Mouse (Mus musculus): ENCODE data around the gene Pla2g2c. TPM values are rescaled to one million over a fixed set of nuclear protein-coding genes. Genes with fewer than 3 reads are reported as not detected.
A peak's percentile ranks its signal among the peaks of the same experiment; 100 is the strongest.

Pla2g2c gene
- polyA plus RNA-seq, 1 experiment, result not detected

DNA sequence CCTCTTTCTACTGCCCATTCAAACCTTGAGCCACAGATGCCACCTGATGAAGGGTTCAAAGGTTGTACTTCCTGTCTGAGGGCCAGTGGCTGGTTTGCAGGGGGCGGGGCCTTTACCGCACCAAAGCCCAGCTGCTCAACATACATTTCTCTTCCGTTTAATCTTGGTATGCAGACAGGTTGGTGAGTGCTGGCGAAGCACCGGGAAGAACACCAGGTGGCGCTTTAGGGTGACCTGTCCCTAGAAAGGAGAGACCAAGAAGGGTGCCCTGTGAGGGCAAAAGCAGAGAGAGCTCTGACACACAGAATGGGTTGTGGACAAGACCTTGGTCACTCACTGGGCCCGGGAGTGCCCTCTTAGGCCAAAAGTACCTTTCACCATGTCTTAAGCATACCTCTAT is 16.0 kb upstream of the Pla2g2c start:
- peak; percentile 19; the same call in 1 of the 2 replicates for TF ChIP-seq CTCF (IDR thresholded peaks at IDR 0.05; ENCODE audit: extremely low read depth, insufficient read depth, insufficient read length, insufficient replicate concordance)
- no peak for TF ChIP-seq POLR2A (IDR thresholded peaks at IDR 0.05; ENCODE audit: low read depth, low read length)
- Histone ChIP-seq H3K4me3 (ENCODE audit: extremely low read depth, insufficient read depth, insufficient read length) (no peak overlapping the region), H3K27ac (ENCODE audit: insufficient read depth, low read length) (no peak overlapping the region), H3K4me1 (ENCODE audit: control insufficient read depth, insufficient read depth, insufficient read length) (no peaks in the 10 kb centered on the region), H3K36me3 (ENCODE audit: control insufficient read depth, insufficient read depth, low read length) (no peaks in the 10 kb centered on the region), H3K27me3 (ENCODE audit: control insufficient read depth, insufficient read depth, low read length) (no peaks in the 10 kb centered on the region)
- peak in 1 of 2 experiments; percentile 10 for DNase-seq (ENCODE audit: low read depth in 1 of 2, low spot score in 2 of 2)
- WGBS, result 10% methylated on average over 7 of the region's 7 CpGs

DNA sequence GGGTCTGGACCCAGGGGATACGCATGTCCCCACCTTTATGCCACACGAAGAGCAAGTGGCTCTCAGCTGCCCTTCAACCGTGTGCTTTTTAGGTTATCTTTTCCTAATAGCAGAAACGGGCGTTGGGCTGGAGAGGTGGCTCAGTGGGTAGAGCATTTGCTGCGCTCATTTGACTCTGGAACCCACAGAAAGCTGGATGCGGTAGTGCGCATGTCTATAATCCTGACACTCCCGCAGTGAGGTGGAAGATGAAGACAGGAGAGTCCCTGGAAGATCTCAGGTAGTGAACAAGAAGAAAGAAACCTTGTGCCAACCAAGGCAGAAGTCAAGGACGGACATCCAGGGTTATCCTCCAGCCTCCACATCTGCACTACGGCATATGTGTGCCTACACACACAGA is 15.3 kb upstream of the Pla2g2c start:
- no peak for DNase-seq (ENCODE audit: low read depth in 1 of 2, low spot score in 2 of 2)
- Histone ChIP-seq H3K27me3 (ENCODE audit: control insufficient read depth, insufficient read depth, low read length) (no peaks in the 10 kb centered on the region), H3K4me1 (ENCODE audit: control insufficient read depth, insufficient read depth, insufficient read length) (no peaks in the 10 kb centered on the region), H3K27ac (ENCODE audit: insufficient read depth, low read length) (no peak overlapping the region), H3K4me3 (ENCODE audit: extremely low read depth, insufficient read depth, insufficient read length) (no peak overlapping the region), H3K36me3 (ENCODE audit: control insufficient read depth, insufficient read depth, low read length) (no peaks in the 10 kb centered on the region)
- TF ChIP-seq CTCF (IDR thresholded peaks at IDR 0.05; ENCODE audit: extremely low read depth, insufficient read depth, insufficient read length, insufficient replicate concordance) (no peak), POLR2A (IDR thresholded peaks at IDR 0.05; ENCODE audit: low read depth, low read length) (no peak)
- 79% methylated on average over 11 of the region's 11 CpGs for WGBS

DNA sequence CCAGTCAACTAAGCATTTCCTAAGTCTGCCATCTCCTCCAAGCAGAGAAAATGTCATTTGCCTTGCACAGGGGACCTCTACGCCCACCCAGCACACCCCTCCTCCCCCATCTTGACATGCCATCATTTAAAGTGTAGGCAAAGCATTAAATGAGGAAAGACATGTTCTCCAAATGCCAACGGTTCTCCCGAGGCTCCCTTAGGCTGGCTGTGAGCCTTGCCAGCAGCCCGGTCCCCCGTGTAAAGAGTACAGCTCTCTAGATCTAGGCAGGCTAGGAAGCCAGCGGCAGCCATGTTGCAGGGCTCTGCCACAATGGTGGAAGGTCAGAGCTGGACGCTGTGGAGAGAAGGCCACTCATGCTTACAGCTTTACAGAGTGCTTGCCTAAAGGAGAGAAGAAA is 14.6 kb upstream of the Pla2g2c start:
- DNase-seq (ENCODE audit: low read depth in 1 of 2, low spot score in 2 of 2), result no peak
- no peak for TF ChIP-seq POLR2A (IDR thresholded peaks at IDR 0.05; ENCODE audit: low read depth, low read length)
- no peak for TF ChIP-seq CTCF (IDR thresholded peaks at IDR 0.05; ENCODE audit: extremely low read depth, insufficient read depth, insufficient read length, insufficient replicate concordance)
- 82% methylated on average over 7 of the region's 7 CpGs for WGBS
- H3K4me3 ChIP-seq (ENCODE audit: extremely low read depth, insufficient read depth, insufficient read length), result no peak overlapping the region
- H3K27ac ChIP-seq (ENCODE audit: insufficient read depth, low read length), result no peak overlapping the region
- no peaks in the 10 kb centered on the region for H3K4me1 ChIP-seq (ENCODE audit: control insufficient read depth, insufficient read depth, insufficient read length)
- H3K36me3 ChIP-seq (ENCODE audit: control insufficient read depth, insufficient read depth, low read length), result no peaks in the 10 kb centered on the region
- H3K27me3 ChIP-seq (ENCODE audit: control insufficient read depth, insufficient read depth, low read length), result no peaks in the 10 kb centered on the region

DNA sequence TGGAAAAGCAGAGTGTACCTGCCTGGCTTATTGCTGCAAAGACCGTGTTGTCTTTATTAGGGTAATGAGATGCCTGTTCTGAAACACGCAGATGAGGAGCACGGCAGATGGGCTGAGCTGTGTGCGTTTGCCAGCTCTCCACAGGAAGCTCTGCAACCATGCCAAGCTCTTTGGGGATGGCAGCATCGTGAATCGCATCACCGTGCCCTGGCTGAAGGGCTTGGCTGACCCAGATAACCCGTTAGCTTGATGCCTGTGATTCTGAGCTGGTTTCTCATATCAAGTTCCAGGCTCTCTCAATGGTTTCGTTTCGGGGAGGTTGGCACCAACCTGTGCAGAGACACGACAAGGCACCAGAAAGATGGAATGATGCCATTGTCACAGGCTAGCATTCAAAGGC is 14.0 kb upstream of the Pla2g2c start:
- no peak overlapping the region for H3K4me3 ChIP-seq (ENCODE audit: extremely low read depth, insufficient read depth, insufficient read length)
- H3K27me3 ChIP-seq (ENCODE audit: control insufficient read depth, insufficient read depth, low read length), result no peaks in the 10 kb centered on the region
- 85% methylated on average over 11 of the region's 11 CpGs for WGBS
- H3K36me3 ChIP-seq (ENCODE audit: control insufficient read depth, insufficient read depth, low read length), result no peaks in the 10 kb centered on the region
- no peaks in the 10 kb centered on the region for H3K4me1 ChIP-seq (ENCODE audit: control insufficient read depth, insufficient read depth, insufficient read length)
- no peak overlapping the region for H3K27ac ChIP-seq (ENCODE audit: insufficient read depth, low read length)
- no peak for DNase-seq (ENCODE audit: low read depth in 1 of 2, low spot score in 2 of 2)
- TF ChIP-seq CTCF (IDR thresholded peaks at IDR 0.05; ENCODE audit: extremely low read depth, insufficient read depth, insufficient read length, insufficient replicate concordance) (no peak), POLR2A (IDR thresholded peaks at IDR 0.05; ENCODE audit: low read depth, low read length) (no peak)

DNA sequence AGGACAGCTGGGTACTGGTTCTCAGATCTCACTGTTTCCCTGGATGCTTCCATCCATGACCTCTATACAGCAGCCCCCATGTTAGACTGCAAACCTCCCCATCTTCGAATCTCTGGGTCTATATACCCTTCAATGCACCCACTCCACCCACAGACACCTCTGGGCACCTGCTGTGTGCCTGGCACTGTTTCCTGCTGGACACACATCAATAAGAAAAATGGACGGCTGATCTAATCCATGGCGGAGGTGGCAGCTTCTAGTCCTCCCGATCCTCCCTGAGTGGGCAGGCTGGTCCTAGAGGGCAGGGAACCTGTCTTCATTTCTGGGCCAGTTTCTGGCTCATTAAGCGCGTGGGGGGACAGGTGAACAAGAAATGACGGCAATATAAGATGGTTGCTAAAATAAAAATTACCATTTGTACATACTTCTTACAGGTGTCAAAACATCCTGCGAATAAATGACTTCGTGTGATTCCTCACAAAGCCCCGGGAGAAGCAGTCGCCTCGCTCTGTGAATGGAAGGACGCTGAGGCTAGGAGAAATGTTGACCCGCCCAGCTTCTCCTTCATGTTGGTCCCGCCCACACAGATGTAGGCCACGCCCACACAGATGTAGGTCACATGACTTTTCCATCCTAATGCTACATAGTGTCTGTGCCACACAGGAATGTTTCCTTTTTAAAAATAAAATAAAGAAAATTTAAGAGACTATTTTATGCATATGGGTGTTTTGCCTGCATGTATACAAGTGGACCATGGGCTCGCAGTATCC is 13.4 kb upstream of the Pla2g2c start:
- no peaks in the 10 kb centered on the region for H3K27me3 ChIP-seq (ENCODE audit: control insufficient read depth, insufficient read depth, low read length)
- no peaks in the 10 kb centered on the region for H3K4me1 ChIP-seq (ENCODE audit: control insufficient read depth, insufficient read depth, insufficient read length)
- 66% methylated on average over 17 of the region's 17 CpGs for WGBS
- DNase-seq (ENCODE audit: low read depth in 1 of 2, low spot score in 2 of 2), result no peak
- H3K36me3 ChIP-seq (ENCODE audit: control insufficient read depth, insufficient read depth, low read length), result no peaks in the 10 kb centered on the region
- no peak overlapping the region for H3K27ac ChIP-seq (ENCODE audit: insufficient read depth, low read length)
- no peak overlapping the region for H3K4me3 ChIP-seq (ENCODE audit: extremely low read depth, insufficient read depth, insufficient read length)
- TF ChIP-seq POLR2A (IDR thresholded peaks at IDR 0.05; ENCODE audit: low read depth, low read length) (no peak), CTCF (IDR thresholded peaks at IDR 0.05; ENCODE audit: extremely low read depth, insufficient read depth, insufficient read length, insufficient replicate concordance) (no peak)

DNA sequence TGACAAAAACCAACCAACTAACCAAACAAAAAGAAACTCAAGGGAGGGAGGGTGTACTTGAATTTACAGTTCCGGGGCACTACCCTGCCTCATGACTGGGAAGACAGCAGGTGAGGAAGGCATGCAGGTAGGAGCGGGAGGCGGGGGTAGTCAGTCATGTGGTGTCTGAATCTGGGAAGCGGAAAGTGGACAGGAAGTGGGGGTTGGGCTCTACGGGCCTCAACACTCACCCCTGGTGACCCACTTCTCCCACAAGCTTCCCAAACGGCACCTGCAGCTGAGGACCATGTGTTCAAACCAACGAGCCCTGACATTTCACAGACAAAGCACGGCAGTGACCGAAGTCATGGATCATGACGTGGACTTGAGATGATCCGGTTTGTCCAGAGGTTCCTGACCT is 12.5 kb upstream of the Pla2g2c start:
- no peak overlapping the region for H3K4me3 ChIP-seq (ENCODE audit: extremely low read depth, insufficient read depth, insufficient read length)
- H3K27ac ChIP-seq (ENCODE audit: insufficient read depth, low read length), result no peak overlapping the region
- DNase-seq (ENCODE audit: low read depth in 1 of 2, low spot score in 2 of 2), result no peak
- H3K4me1 ChIP-seq (ENCODE audit: control insufficient read depth, insufficient read depth, insufficient read length), result no peaks in the 10 kb centered on the region
- 80% methylated on average over 11 of the region's 11 CpGs for WGBS
- no peaks in the 10 kb centered on the region for H3K36me3 ChIP-seq (ENCODE audit: control insufficient read depth, insufficient read depth, low read length)
- TF ChIP-seq CTCF (IDR thresholded peaks at IDR 0.05; ENCODE audit: extremely low read depth, insufficient read depth, insufficient read length, insufficient replicate concordance), result no peak
- no peak for TF ChIP-seq POLR2A (IDR thresholded peaks at IDR 0.05; ENCODE audit: low read depth, low read length)
- no peaks in the 10 kb centered on the region for H3K27me3 ChIP-seq (ENCODE audit: control insufficient read depth, insufficient read depth, low read length)

DNA sequence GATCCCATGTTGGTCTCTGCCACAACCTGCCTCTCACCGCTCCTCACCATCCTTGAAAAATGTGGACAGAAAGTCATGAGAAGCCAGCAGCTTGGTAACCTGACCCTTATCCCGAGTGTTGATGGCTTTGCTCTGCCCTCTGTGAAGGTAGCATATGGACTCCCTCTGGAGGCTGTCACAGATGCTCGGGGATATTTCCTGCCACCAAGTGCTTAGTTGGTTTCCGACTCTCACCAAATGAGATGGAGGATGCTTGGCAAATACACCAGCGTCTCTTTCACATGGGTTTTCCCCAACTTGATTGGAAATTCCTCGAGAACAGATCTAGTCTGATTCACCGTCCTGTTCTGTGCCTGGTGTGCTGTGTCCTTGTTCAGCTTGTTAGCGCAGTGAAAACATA is 12.0 kb upstream of the Pla2g2c start:
- Histone ChIP-seq H3K27me3 (ENCODE audit: control insufficient read depth, insufficient read depth, low read length) (no peaks in the 10 kb centered on the region), H3K36me3 (ENCODE audit: control insufficient read depth, insufficient read depth, low read length) (no peaks in the 10 kb centered on the region), H3K4me3 (ENCODE audit: extremely low read depth, insufficient read depth, insufficient read length) (no peak overlapping the region), H3K27ac (ENCODE audit: insufficient read depth, low read length) (no peak overlapping the region), H3K4me1 (ENCODE audit: control insufficient read depth, insufficient read depth, insufficient read length) (no peaks in the 10 kb centered on the region)
- DNase-seq (ENCODE audit: low read depth in 1 of 2, low spot score in 2 of 2), result no peak
- TF ChIP-seq POLR2A (IDR thresholded peaks at IDR 0.05; ENCODE audit: low read depth, low read length), result no peak
- TF ChIP-seq CTCF (IDR thresholded peaks at IDR 0.05; ENCODE audit: extremely low read depth, insufficient read depth, insufficient read length, insufficient replicate concordance), result no peak
- 77% methylated on average over 8 of the region's 8 CpGs for whole genome bisulfite sequencing

All from spleen, adult 2 months (tissue).